In genomic region chr2:180895837-180896525, GRCm38 (mm10) we compare ENCODE assay signal across 13 mouse cellular contexts. TPM values are rescaled to one million over a fixed set of nuclear protein-coding genes. Genes with fewer than 3 reads are reported as not detected.
DNase-seq lines count a peak whose midpoint lies in the region; ATAC-seq lines count a peak whose summit lies in the region.
"Had no signal": no experiment of that assay in that cellular context is flagged by ENCODE, and none has a peak within 500 bp of the region (broad histone marks: within the 10 kb centered on the region; RNA-seq: fewer than 3 reads in every experiment).

No protein-coding gene starts in this region.

- no peak overlapping the region; the same call in 1 of the 2 replicates for H3K4me3 ChIP-seq in hindbrain, embryonic 11.5 days (ENCODE audit: low read depth, low read length)
- peak overlapping the region; percentile 78 for H3K4me3 ChIP-seq in midbrain, embryonic 10.5 days
- no peak overlapping the region for H3K4me3 ChIP-seq in liver, embryonic 12.5 days
- H3K4me3 ChIP-seq: embryonic facial prominence, embryonic 13.5 days; limb, embryonic 15.5 days had no signal

- peak overlapping the region; percentile 4; the same call in 1 of the 2 replicates for H3K9ac ChIP-seq in hindbrain, embryonic 11.5 days (ENCODE audit: low read depth, low read length)
- H3K9ac ChIP-seq in liver, embryonic 12.5 days = no peak overlapping the region
- H3K9ac ChIP-seq: embryonic facial prominence, embryonic 13.5 days; limb, embryonic 15.5 days had no signal

- peak overlapping the region; percentile 82; the same call in 1 of the 2 replicates for H3K4me2 ChIP-seq in hindbrain, embryonic 11.5 days (replicated peaks; ENCODE audit: low read depth, low read length)
- H3K4me2 ChIP-seq in liver, embryonic 12.5 days = no peak overlapping the region
- H3K4me2 ChIP-seq: embryonic facial prominence, embryonic 13.5 days; limb, embryonic 15.5 days had no signal

- DNase-seq in right cerebral cortex, adult 18-20 months = peak; percentile 39
- no peak for DNase-seq in right cerebral cortex, postnatal 36 days (ENCODE audit: low spot score in 2 of 2)
- no peak for DNase-seq in hindbrain, embryonic 11.5 days (ENCODE audit: low spot score)
- DNase-seq in midbrain, embryonic 10.5 days (ENCODE audit: low spot score) = no peak
- DNase-seq in right cerebral cortex, postnatal 4 days = peak; percentile 35
- DNase-seq in spleen, adult 18-20 months = no peak
- DNase-seq in urinary bladder, postnatal 10 days (ENCODE audit: low spot score) = no peak
- DNase-seq: adrenal gland, postnatal 25 days; heart, postnatal 14 days; kidney, postnatal 36 days had no signal

- H3K27ac ChIP-seq in hindbrain, embryonic 11.5 days (ENCODE audit: low read depth, low read length) = peak overlapping the region; percentile 60
- H3K27ac ChIP-seq in midbrain, embryonic 10.5 days (replicated peaks) = peak overlapping the region; percentile 99
- H3K27ac ChIP-seq in liver, embryonic 12.5 days = no peak overlapping the region
- H3K27ac ChIP-seq: embryonic facial prominence, embryonic 13.5 days; limb, embryonic 15.5 days had no signal

- 83% methylated on average over 11 of the region's 11 CpGs for WGBS in hindbrain, embryonic 11.5 days
- WGBS in midbrain, embryonic 10.5 days = 82% methylated on average over 11 of the region's 11 CpGs
- WGBS in liver, embryonic 12.5 days (ENCODE audit: insufficient replicate concordance) = 56% methylated on average over 11 of the region's 11 CpGs

- H3K27me3 ChIP-seq in hindbrain, embryonic 11.5 days (ENCODE audit: control insufficient read depth, insufficient read depth, low read length) = peaks cover 7% of the 10 kb centered on the region; the same call in 1 of the 2 replicates
- H3K27me3 ChIP-seq in midbrain, embryonic 10.5 days (ENCODE audit: low read depth, poor library complexity, severe bottlenecking) = peaks cover 40% of the 10 kb centered on the region
- H3K27me3 ChIP-seq in liver, embryonic 12.5 days (replicated peaks) = peaks cover 80% of the 10 kb centered on the region

- no peaks in the 10 kb centered on the region for H3K9me3 ChIP-seq in hindbrain, embryonic 11.5 days (ENCODE audit: control insufficient read depth, low read length)
- H3K9me3 ChIP-seq in midbrain, embryonic 10.5 days (replicated peaks) = no peaks in the 10 kb centered on the region
- H3K9me3 ChIP-seq in liver, embryonic 12.5 days (replicated peaks) = no peaks in the 10 kb centered on the region
- H3K9me3 ChIP-seq: embryonic facial prominence, embryonic 13.5 days; limb, embryonic 15.5 days had no signal

- ATAC-seq in hindbrain, embryonic 11.5 days (ENCODE audit: low FRiP score) = no peak
- ATAC-seq in liver, embryonic 12.5 days = no peak

- peaks cover 7% of the 10 kb centered on the region for H3K4me1 ChIP-seq in hindbrain, embryonic 11.5 days (replicated peaks; ENCODE audit: control insufficient read depth, insufficient read depth, low read length)
- H3K4me1 ChIP-seq in midbrain, embryonic 10.5 days = peaks cover 53% of the 10 kb centered on the region
- H3K4me1 ChIP-seq in liver, embryonic 12.5 days = peaks cover 19% of the 10 kb centered on the region

- H3K36me3 ChIP-seq in hindbrain, embryonic 11.5 days (ENCODE audit: control insufficient read depth, insufficient read depth, low read length) = no peaks in the 10 kb centered on the region
- peaks cover 13% of the 10 kb centered on the region for H3K36me3 ChIP-seq in midbrain, embryonic 10.5 days
- no peaks in the 10 kb centered on the region for H3K36me3 ChIP-seq in liver, embryonic 12.5 days
- H3K36me3 ChIP-seq: embryonic facial prominence, embryonic 13.5 days; limb, embryonic 15.5 days had no signal

RNA-seq across cellular contexts. Expression of gene Ythdf1, which starts 24.8 kb away (rescaled TPM):
- 57.3 and 69.4 TPM in 2 replicates for polyA plus RNA-seq in hindbrain, embryonic 11.5 days (2014; fragmentation: Nextera tagmentation; extraction: Ambion mirVana)
- polyA plus RNA-seq in midbrain, embryonic 10.5 days (2016; fragmentation: Nextera tagmentation; extraction: Ambion mirVana) = 51.9 and 61.4 TPM in 2 replicates
- 42.3 and 42.6 TPM in 2 replicates for polyA plus RNA-seq in liver, embryonic 12.5 days (2016; fragmentation: Nextera tagmentation; extraction: Ambion mirVana)

RNA-seq across cellular contexts. Expression of gene Birc7, which starts 32.8 kb away (rescaled TPM):
- polyA plus RNA-seq in hindbrain, embryonic 11.5 days (2014; fragmentation: Nextera tagmentation; extraction: Ambion mirVana) = 0.49 and 0.65 TPM in 2 replicates
- 0.48 and 0.56 TPM in 2 replicates for polyA plus RNA-seq in midbrain, embryonic 10.5 days (2016; fragmentation: Nextera tagmentation; extraction: Ambion mirVana)
- not detected in 2 replicates for polyA plus RNA-seq in liver, embryonic 12.5 days (2016; fragmentation: Nextera tagmentation; extraction: Ambion mirVana)
- polyA plus RNA-seq: embryonic facial prominence, embryonic 13.5 days; limb, embryonic 15.5 days had no signal

RNA-seq across cellular contexts. Expression of gene Nkain4, which starts 58.5 kb away (rescaled TPM):
- 80.5 and 91.5 TPM in 2 replicates for polyA plus RNA-seq in hindbrain, embryonic 11.5 days (2014; fragmentation: Nextera tagmentation; extraction: Ambion mirVana)
- polyA plus RNA-seq in midbrain, embryonic 10.5 days (2016; fragmentation: Nextera tagmentation; extraction: Ambion mirVana) = 43.7 and 59.7 TPM in 2 replicates
- 2.4 and 3.4 TPM in 2 replicates for polyA plus RNA-seq in liver, embryonic 12.5 days (2016; fragmentation: Nextera tagmentation; extraction: Ambion mirVana)

Comparison
In these comparisons a context has a peak if more than half of its experiments do, and no peak if none do; other contexts are left out.
1. DNase-seq: peak in right cerebral cortex, adult 18-20 months (single experiment) and right cerebral cortex, postnatal 4 days (single experiment); none in right cerebral cortex, postnatal 36 days (0 of 2), hindbrain, embryonic 11.5 days (single experiment), midbrain, embryonic 10.5 days (single experiment), spleen, adult 18-20 months (0 of 2) and urinary bladder, postnatal 10 days (single experiment).
2. RNA of gene Nkain4, which starts 58.5 kb away (polyA plus RNA-seq): 80.5 to 91.5 TPM in hindbrain, embryonic 11.5 days and 43.7 to 59.7 TPM in midbrain, embryonic 10.5 days; 2.4 to 3.4 TPM in liver, embryonic 12.5 days; every median in the first group is over 10 times any median in the second.